Mouse (Mus musculus) adrenal gland, postnatal 10 days (tissue): ENCODE measurements around the gene Cog5. TPM values are rescaled to one million over a fixed set of nuclear protein-coding genes. Genes with fewer than 3 reads are reported as not detected.

Source experiments
- DNase-seq: peaks from one replicate; pipeline ENCODE4 v3.0.0; 2021; ENCODE audit warnings: mixed read lengths
- total RNA-seq, 2 experiments: library from RNA; stranded (reverse); gene quantifications; 2 replicates each; pipeline ENCODE4 v1.2.3; 2021

The Cog5 gene
- total RNA-seq, 2 experiments from 2014 or later = 33.7 to 40.9 TPM

- no peak for DNase-seq
These were observed 169.0 kb downstream of the Cog5 start for GRCm38 (mm10) chr12:31823671-31824070.

GRCm38 (mm10) chr12:31824831-31825230 is 170.2 kb downstream of the Cog5 start:
- peak; percentile 6 for DNase-seq

GRCm38 (mm10) chr12:31825821-31826220 is 171.2 kb downstream of the Cog5 start:
- DNase-seq = peak; percentile 7

- DNase-seq = no peak
These were observed 171.8 kb downstream of the Cog5 start for GRCm38 (mm10) chr12:31826476-31826875.

- no peak for DNase-seq
These were observed 180.8 kb downstream of the Cog5 start for GRCm38 (mm10) chr12:31835480-31835879.

- no peak for DNase-seq
These were observed 181.5 kb downstream of the Cog5 start for GRCm38 (mm10) chr12:31836211-31836610.

GRCm38 (mm10) chr12:31838521-31838920 is 183.9 kb downstream of the Cog5 start:
- no peak for DNase-seq

GRCm38 (mm10) chr12:31839249-31839648 is 184.6 kb downstream of the Cog5 start:
- no peak for DNase-seq

- DNase-seq = no peak
These were observed 191.4 kb downstream of the Cog5 start for GRCm38 (mm10) chr12:31846077-31846476.

- peak; percentile 77 for DNase-seq
These were observed 194.2 kb downstream of the Cog5 start for GRCm38 (mm10) chr12:31848630-31849415.

GRCm38 (mm10) chr12:31849601-31850000 is 194.9 kb downstream of the Cog5 start:
- no peak for DNase-seq

- DNase-seq = no peak
These were observed 199.4 kb downstream of the Cog5 start for GRCm38 (mm10) chr12:31854039-31854438.

- peak; percentile 25 for DNase-seq
These were observed 200.1 kb downstream of the Cog5 start for GRCm38 (mm10) chr12:31854817-31855216.

- DNase-seq = no peak
These were observed 203.1 kb downstream of the Cog5 start for GRCm38 (mm10) chr12:31857784-31858183.

- no peak for DNase-seq
These were observed 208.2 kb downstream of the Cog5 start for GRCm38 (mm10) chr12:31862668-31863538.

GRCm38 (mm10) chr12:31876775-31877174 is 222.1 kb downstream of the Cog5 start:
- no peak for DNase-seq

GRCm38 (mm10) chr12:31882736-31883135 is 228.1 kb downstream of the Cog5 start:
- no peak for DNase-seq

- DNase-seq = no peak
These were observed 229.7 kb downstream of the Cog5 start for GRCm38 (mm10) chr12:31884365-31884764.

GRCm38 (mm10) chr12:31885084-31885483 is 230.4 kb downstream of the Cog5 start:
- no peak for DNase-seq

- no peak for DNase-seq
These were observed 231.4 kb downstream of the Cog5 start for GRCm38 (mm10) chr12:31885844-31886606.

GRCm38 (mm10) chr12:31890685-31891084 is 236.0 kb downstream of the Cog5 start:
- DNase-seq = no peak

- DNase-seq = no peak
These were observed 237.4 kb downstream of the Cog5 start for GRCm38 (mm10) chr12:31892079-31892478.
